Mouse (Mus musculus): ENCODE results near the gene Olfr654. TPM values are rescaled to one million over a fixed set of nuclear protein-coding genes. Genes with fewer than 3 reads are reported as not detected.

Gene Olfr654
- polyA plus RNA-seq (2012; rRNA removed), result not detected in 2 replicates
- not detected in 2 replicates for polyA plus RNA-seq (2014; fragmentation: Nextera tagmentation; extraction: Ambion mirVana)

GRCm38 (mm10) chr7:104586725-104587124 is at the start of gene Olfr654:
Gene Olfr654 (plus strand): TSS chr7:104587025.
- no peaks in the 10 kb centered on the region for H3K36me3 ChIP-seq (ENCODE audit: control insufficient read depth, insufficient read depth, low read length)
- 82% methylated on average over 4 of the region's 4 CpGs for WGBS
- ATAC-seq (ENCODE audit: low FRiP score, low read depth) (no peak), DNase-seq (ENCODE audit: low spot score) (no peak)
- H3K9ac ChIP-seq (ENCODE audit: low read depth, low read length, severe bottlenecking), result no peak within 1 kb of the TSS
- no peak for TF ChIP-seq POLR2A (IDR thresholded peaks at IDR 0.05; ENCODE audit: borderline replicate concordance, extremely low read depth, insufficient read depth, insufficient read length)
- H3K4me2 ChIP-seq (replicated peaks; ENCODE audit: low read depth, low read length, severe bottlenecking), result no peak within 1 kb of the TSS
- no peak within 1 kb of the TSS for H3K4me3 ChIP-seq (replicated peaks; ENCODE audit: low read length)
- H3K4me1 ChIP-seq (ENCODE audit: control insufficient read depth, insufficient read depth, low read length), result no peaks in the 10 kb centered on the region
- H3K27me3 ChIP-seq (ENCODE audit: control insufficient read depth, insufficient read depth, low read length), result no peaks in the 10 kb centered on the region
- H3K9me3 ChIP-seq (ENCODE audit: control insufficient read depth, low read length), result no peaks in the 10 kb centered on the region
- no peak within 1 kb of the TSS for H3K27ac ChIP-seq (replicated peaks; ENCODE audit: low read depth, low read length)

- ATAC-seq (ENCODE audit: low FRiP score, low read depth), result no peak
- DNase-seq (ENCODE audit: low spot score), result no peak
These were observed 37.0 kb upstream of the Olfr654 start, which contains the start of gene Olfr651 for GRCm38 (mm10) chr7:104549833-104550232. Gene Olfr651 (plus strand): TSS chr7:104550133.

GRCm38 (mm10) chr7:104552700-104553099 is 34.1 kb upstream of the Olfr654 start:
- no peak overlapping the region for H3K9ac ChIP-seq (ENCODE audit: low read depth, low read length, severe bottlenecking)
- H3K36me3 ChIP-seq (ENCODE audit: control insufficient read depth, insufficient read depth, low read length), result no peaks in the 10 kb centered on the region
- ATAC-seq (ENCODE audit: low FRiP score, low read depth) (no peak), DNase-seq (ENCODE audit: low spot score) (no peak)
- no peak overlapping the region for H3K27ac ChIP-seq (replicated peaks; ENCODE audit: low read depth, low read length)
- no peak overlapping the region for H3K4me2 ChIP-seq (replicated peaks; ENCODE audit: low read depth, low read length, severe bottlenecking)
- H3K4me3 ChIP-seq (replicated peaks; ENCODE audit: low read length), result no peak overlapping the region
- no peaks in the 10 kb centered on the region for H3K4me1 ChIP-seq (ENCODE audit: control insufficient read depth, insufficient read depth, low read length)
- H3K27me3 ChIP-seq (ENCODE audit: control insufficient read depth, insufficient read depth, low read length), result no peaks in the 10 kb centered on the region
- no peaks in the 10 kb centered on the region for H3K9me3 ChIP-seq (ENCODE audit: control insufficient read depth, low read length)
- no peak for TF ChIP-seq POLR2A (IDR thresholded peaks at IDR 0.05; ENCODE audit: borderline replicate concordance, extremely low read depth, insufficient read depth, insufficient read length)
- 67% methylated on average over 1 of the region's 1 CpGs for WGBS

More at GRCm38 (mm10) chr7:104549833-104550232, 37.0 kb upstream of the Olfr654 start, which contains the start of gene Olfr651:
- WGBS, result 69% methylated on average over 5 of the region's 5 CpGs
- TF ChIP-seq POLR2A (IDR thresholded peaks at IDR 0.05; ENCODE audit: borderline replicate concordance, extremely low read depth, insufficient read depth, insufficient read length), result no peak
- Histone ChIP-seq H3K4me2 (replicated peaks; ENCODE audit: low read depth, low read length, severe bottlenecking) (no peak within 1 kb of the TSS), H3K9me3 (ENCODE audit: control insufficient read depth, low read length) (no peaks in the 10 kb centered on the region), H3K27ac (replicated peaks; ENCODE audit: low read depth, low read length) (no peak within 1 kb of the TSS), H3K4me3 (replicated peaks; ENCODE audit: low read length) (no peak within 1 kb of the TSS), H3K9ac (ENCODE audit: low read depth, low read length, severe bottlenecking) (no peak within 1 kb of the TSS), H3K4me1 (ENCODE audit: control insufficient read depth, insufficient read depth, low read length) (no peaks in the 10 kb centered on the region), H3K36me3 (ENCODE audit: control insufficient read depth, insufficient read depth, low read length) (no peaks in the 10 kb centered on the region), H3K27me3 (ENCODE audit: control insufficient read depth, insufficient read depth, low read length) (no peaks in the 10 kb centered on the region)

GRCm38 (mm10) chr7:104560601-104561000 is 26.2 kb upstream of the Olfr654 start, which contains the start of gene Olfr652:
Gene Olfr652 (plus strand): TSS chr7:104560901.
- Histone ChIP-seq H3K4me2 (replicated peaks; ENCODE audit: low read depth, low read length, severe bottlenecking) (no peak within 1 kb of the TSS), H3K4me1 (ENCODE audit: control insufficient read depth, insufficient read depth, low read length) (no peaks in the 10 kb centered on the region), H3K4me3 (replicated peaks; ENCODE audit: low read length) (no peak within 1 kb of the TSS), H3K9me3 (ENCODE audit: control insufficient read depth, low read length) (no peaks in the 10 kb centered on the region), H3K9ac (ENCODE audit: low read depth, low read length, severe bottlenecking) (no peak within 1 kb of the TSS), H3K36me3 (ENCODE audit: control insufficient read depth, insufficient read depth, low read length) (no peaks in the 10 kb centered on the region), H3K27me3 (ENCODE audit: control insufficient read depth, insufficient read depth, low read length) (no peaks in the 10 kb centered on the region), H3K27ac (replicated peaks; ENCODE audit: low read depth, low read length) (no peak within 1 kb of the TSS)
- DNase-seq (ENCODE audit: low spot score) (no peak), ATAC-seq (ENCODE audit: low FRiP score, low read depth) (no peak)
- no peak for TF ChIP-seq POLR2A (IDR thresholded peaks at IDR 0.05; ENCODE audit: borderline replicate concordance, extremely low read depth, insufficient read depth, insufficient read length)

- no peak within 1 kb of the TSS for H3K27ac ChIP-seq (replicated peaks; ENCODE audit: low read depth, low read length)
- DNase-seq (ENCODE audit: low spot score) (no peak), ATAC-seq (ENCODE audit: low FRiP score, low read depth) (no peak)
- WGBS, result 72% methylated on average over 2 of the region's 2 CpGs
- no peak within 1 kb of the TSS for H3K9ac ChIP-seq (ENCODE audit: low read depth, low read length, severe bottlenecking)
- H3K9me3 ChIP-seq (ENCODE audit: control insufficient read depth, low read length), result no peaks in the 10 kb centered on the region
- H3K27me3 ChIP-seq (ENCODE audit: control insufficient read depth, insufficient read depth, low read length), result no peaks in the 10 kb centered on the region
- H3K36me3 ChIP-seq (ENCODE audit: control insufficient read depth, insufficient read depth, low read length), result no peaks in the 10 kb centered on the region
- no peak within 1 kb of the TSS for H3K4me2 ChIP-seq (replicated peaks; ENCODE audit: low read depth, low read length, severe bottlenecking)
- no peak for TF ChIP-seq POLR2A (IDR thresholded peaks at IDR 0.05; ENCODE audit: borderline replicate concordance, extremely low read depth, insufficient read depth, insufficient read length)
- no peak within 1 kb of the TSS for H3K4me3 ChIP-seq (replicated peaks; ENCODE audit: low read length)
- no peaks in the 10 kb centered on the region for H3K4me1 ChIP-seq (ENCODE audit: control insufficient read depth, insufficient read depth, low read length)
These were observed 9.8 kb upstream of the Olfr654 start, which contains the start of gene Olfr653 for GRCm38 (mm10) chr7:104577014-104577413. Gene Olfr653 (plus strand): TSS chr7:104577314.
